Mouse (Mus musculus) small intestine, adult 2 months (tissue): ENCODE measurements around the gene Rab10. TPM values are rescaled to one million over a fixed set of nuclear protein-coding genes. Genes with fewer than 3 reads are reported as not detected.

Experiments used
- H3K27ac ChIP-seq: fragments of 200-500 bp; 2 replicates; pipeline ENCODE4 v1.5.1; 2012; ENCODE audit warnings: low read depth, low read length, control low read depth, inconsistent platforms; ENCODE audit not compliant: insufficient read depth
- H3K27me3 ChIP-seq: fragments of 200-500 bp; 2 replicates; pipeline ENCODE4 v1.6.1; 2012; ENCODE audit warnings: mild to moderate bottlenecking, moderate library complexity, low read length, inconsistent platforms; ENCODE audit not compliant: control insufficient read depth, insufficient read depth
- H3K36me3 ChIP-seq: fragments of 200-500 bp; 2 replicates; pipeline ENCODE4 v1.6.1; 2012; ENCODE audit warnings: mild to moderate bottlenecking, low read length, control low read depth, inconsistent platforms; ENCODE audit not compliant: control insufficient read depth, insufficient read depth
- H3K4me1 ChIP-seq: fragments of 200-500 bp; 2 replicates; pipeline ENCODE4 v1.6.1; 2012; ENCODE audit warnings: low read length, inconsistent platforms, mixed read lengths; ENCODE audit not compliant: control insufficient read depth, insufficient read depth, insufficient read length
- H3K4me3 ChIP-seq: fragments of 200-500 bp; 2 replicates; pipeline ENCODE4 v1.5.1; 2012; ENCODE audit warnings: low read depth, mild to moderate bottlenecking, control low read depth, inconsistent platforms, low read length, moderate library complexity
- CTCF ChIP-seq: fragments of 200-500 bp; IDR thresholded peaks from 2 replicates; pipeline ENCODE4 v1.5.1; 2012; ENCODE audit warnings: low read depth, mild to moderate bottlenecking, control low read depth, inconsistent platforms, low read length, moderate library complexity, mixed read lengths; ENCODE audit not compliant: insufficient replicate concordance, insufficient read length; ENCODE audit errors: extremely low read depth
- POLR2A ChIP-seq: fragments of 200-500 bp; IDR thresholded peaks from 2 replicates; pipeline ENCODE4 v1.6.1; 2012; ENCODE audit warnings: low read depth, mild to moderate bottlenecking, control low read depth, inconsistent platforms, low read length, moderate library complexity
- WGBS: fragments of 180-500 bp; shearing (Covaris S2); methylation state at CpG from one replicate; pipeline ENCODE4 v1.1.7; 2018; 5-methylcytosine and 5-hydroxymethylcytosine counted together
- polyA plus RNA-seq: library from polyadenylated mRNA; depleted of rRNA; stranded (reverse); fragments of >200 nt; gene quantifications from 2 replicates; pipeline ENCODE4 v1.2.3, GENCODE M21; 2012

The Rab10 gene
- polyA plus RNA-seq, 1 experiment: 21.4 TPM

- no peak for TF ChIP-seq CTCF
- Histone ChIP-seq H3K36me3 (peaks cover 13% of the 10 kb centered on the region), H3K4me1 (peaks cover 3% of the 10 kb centered on the region; the same call in 1 of the 2 replicates), H3K27ac (no peak overlapping the region), H3K4me3 (no peak overlapping the region), H3K27me3 (no peaks in the 10 kb centered on the region)
- 94% methylated on average over 25 of the region's 25 CpGs for WGBS
These were observed 48.2 kb downstream of the Rab10 start for GRCm38 (mm10) chr12:3261596-3261995.

DNA sequence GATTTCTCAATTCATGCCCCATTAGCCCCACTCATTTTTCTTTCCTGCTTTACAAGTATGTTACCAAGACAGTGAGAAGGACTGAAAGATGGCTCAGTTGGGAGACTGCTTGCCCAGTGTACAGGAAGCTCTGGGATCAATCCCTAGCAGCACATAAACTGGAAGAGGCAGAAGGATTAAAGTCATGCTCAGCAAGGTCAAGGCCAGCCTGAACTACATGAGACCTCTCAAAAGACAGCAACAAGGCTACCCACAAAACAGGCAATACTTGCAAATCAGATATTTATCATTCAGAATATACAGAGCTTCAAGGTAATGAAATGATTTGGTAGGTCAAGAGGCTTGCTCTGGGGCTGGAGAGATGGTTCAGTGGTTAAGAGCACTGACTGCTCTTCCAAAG lies 53.8 kb downstream of the Rab10 start:
- Histone ChIP-seq H3K36me3 (peaks cover 24% of the 10 kb centered on the region), H3K27me3 (no peaks in the 10 kb centered on the region), H3K4me1 (no peaks in the 10 kb centered on the region; the same call in 1 of the 2 replicates), H3K4me3 (no peak overlapping the region), H3K27ac (no peak overlapping the region)
- no peak for TF ChIP-seq CTCF
- no peak for TF ChIP-seq POLR2A

- peaks cover 28% of the 10 kb centered on the region for H3K36me3 ChIP-seq
- 94% methylated on average over 2 of the region's 2 CpGs for WGBS
- TF ChIP-seq POLR2A: no peak
- no peak overlapping the region for H3K4me3 ChIP-seq
- H3K27me3 ChIP-seq: no peaks in the 10 kb centered on the region
- no peak overlapping the region for H3K27ac ChIP-seq
- H3K4me1 ChIP-seq: no peaks in the 10 kb centered on the region; the same call in 1 of the 2 replicates
These were observed 54.3 kb downstream of the Rab10 start for GRCm38 (mm10) chr12:3255435-3255834.

DNA sequence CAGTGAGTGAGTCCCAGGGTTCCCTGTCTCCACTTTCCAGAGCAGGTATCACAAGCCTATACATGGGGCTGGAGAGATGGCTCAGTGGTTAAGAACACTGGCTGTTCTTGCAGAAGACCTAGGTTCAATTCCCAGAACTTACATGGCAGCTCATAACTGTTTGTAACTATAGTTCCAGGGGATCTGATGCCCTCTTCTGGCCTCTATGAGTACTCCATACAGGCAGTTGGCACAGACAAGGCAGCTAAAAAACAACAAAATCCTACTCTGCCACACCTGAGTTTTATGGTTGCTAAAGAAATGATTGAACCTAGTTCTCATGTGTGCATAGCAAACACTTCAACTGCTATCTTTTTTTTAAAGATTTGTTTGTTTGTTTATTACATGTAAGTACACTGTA lies 56.2 kb downstream of the Rab10 start:
- no peak overlapping the region for H3K4me3 ChIP-seq
- TF ChIP-seq POLR2A (no peak), CTCF (no peak)
- H3K4me1 ChIP-seq: no peaks in the 10 kb centered on the region; the same call in 1 of the 2 replicates
- no peak overlapping the region for H3K27ac ChIP-seq
- no peaks in the 10 kb centered on the region for H3K27me3 ChIP-seq
- H3K36me3 ChIP-seq: peaks cover 41% of the 10 kb centered on the region

- no peak for TF ChIP-seq POLR2A
- TF ChIP-seq CTCF: no peak
- H3K27ac ChIP-seq: no peak overlapping the region
- H3K27me3 ChIP-seq: no peaks in the 10 kb centered on the region
- H3K36me3 ChIP-seq: peaks cover 32% of the 10 kb centered on the region
- no peak overlapping the region for H3K4me3 ChIP-seq
- H3K4me1 ChIP-seq: no peaks in the 10 kb centered on the region
- 88% methylated on average over 6 of the region's 6 CpGs for WGBS
These were observed 63.7 kb downstream of the Rab10 start for GRCm38 (mm10) chr12:3246091-3246490.

DNA sequence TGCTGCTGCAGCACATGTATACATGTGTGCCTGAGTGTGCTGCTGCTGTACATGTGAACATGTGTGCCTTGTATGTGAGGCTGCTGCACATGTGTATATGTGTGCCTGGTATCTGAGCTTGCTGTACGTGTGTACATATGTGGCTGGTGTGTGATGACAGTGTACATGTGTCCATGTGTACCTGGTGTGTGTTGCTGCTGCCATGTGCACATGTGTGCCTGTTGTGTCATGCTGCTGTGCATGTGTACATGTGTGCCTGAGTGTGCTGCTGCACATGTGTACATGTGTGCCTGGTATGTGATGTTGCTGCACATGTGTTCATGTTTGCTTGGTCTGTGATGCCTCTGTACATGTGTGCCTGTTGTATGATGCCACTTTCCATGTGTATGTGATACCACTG lies 70.2 kb downstream of the Rab10 start:
- WGBS: 96% methylated on average over 1 of the region's 1 CpGs
- H3K27me3 ChIP-seq: no peaks in the 10 kb centered on the region
- TF ChIP-seq CTCF: no peak
- TF ChIP-seq POLR2A: no peak
- H3K4me1 ChIP-seq: peaks cover 8% of the 10 kb centered on the region
- no peak overlapping the region for H3K4me3 ChIP-seq
- peaks cover 7% of the 10 kb centered on the region for H3K36me3 ChIP-seq
- H3K27ac ChIP-seq: no peak overlapping the region

GRCm38 (mm10) chr12:3238361-3239051 lies 71.3 kb downstream of the Rab10 start:
- Histone ChIP-seq H3K27me3 (no peaks in the 10 kb centered on the region), H3K36me3 (peaks cover 7% of the 10 kb centered on the region), H3K27ac (no peak overlapping the region), H3K4me1 (peaks cover 8% of the 10 kb centered on the region), H3K4me3 (no peak overlapping the region)
- TF ChIP-seq POLR2A: peak; percentile 24; the same call in 1 of the 2 replicates
- no peak for TF ChIP-seq CTCF
- WGBS: 96% methylated on average over 16 of the region's 16 CpGs
